Mouse (Mus musculus): Measurements from ENCODE around the gene Ggt5. TPM values are rescaled to one million over a fixed set of nuclear protein-coding genes. Genes with fewer than 3 reads are reported as not detected.
"Not testable (repeated sequence)": the region's sequence is repeated elsewhere in the genome, so short reads cannot be mapped to it uniquely, and the experiment has no call there.

Gene Ggt5
- 1 to 10 TPM; 3.4 to 4.9 (median 4.9) TPM for total RNA-seq (2022)

DNA sequence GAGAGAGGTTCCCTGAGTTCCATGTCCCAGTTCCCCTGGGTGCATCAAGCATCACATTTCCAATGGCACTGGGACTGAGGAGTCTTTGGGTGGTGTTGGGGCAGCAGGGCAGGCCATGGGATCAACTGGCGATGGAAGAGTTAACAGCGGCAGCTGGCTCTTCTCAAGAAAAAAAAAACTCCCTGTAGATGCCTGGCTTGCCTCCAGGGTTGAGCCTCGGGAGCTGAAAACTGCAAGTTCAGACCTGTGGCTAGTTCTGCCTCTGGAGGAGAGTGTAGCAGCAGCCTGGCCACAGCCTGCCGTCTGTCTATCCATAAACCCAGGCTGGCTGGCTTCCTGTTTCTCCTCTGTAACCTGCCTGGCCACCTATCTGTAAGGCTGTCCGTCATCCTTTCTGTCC lies at the start of gene Ggt5:
Ggt5 (plus strand) TSS at position 212 of the 400 bp plus-strand sequence.
- DNase-seq (ENCODE audit: low spot score), result peak; percentile 62

- no peak for DNase-seq (ENCODE audit: low spot score)
Observed at GRCm38 (mm10) chr10:75547901-75548300, 41.2 kb upstream of the Ggt5 start.

GRCm38 (mm10) chr10:75548486-75548885 lies 40.7 kb upstream of the Ggt5 start:
- DNase-seq (ENCODE audit: low spot score), result no peak

DNA sequence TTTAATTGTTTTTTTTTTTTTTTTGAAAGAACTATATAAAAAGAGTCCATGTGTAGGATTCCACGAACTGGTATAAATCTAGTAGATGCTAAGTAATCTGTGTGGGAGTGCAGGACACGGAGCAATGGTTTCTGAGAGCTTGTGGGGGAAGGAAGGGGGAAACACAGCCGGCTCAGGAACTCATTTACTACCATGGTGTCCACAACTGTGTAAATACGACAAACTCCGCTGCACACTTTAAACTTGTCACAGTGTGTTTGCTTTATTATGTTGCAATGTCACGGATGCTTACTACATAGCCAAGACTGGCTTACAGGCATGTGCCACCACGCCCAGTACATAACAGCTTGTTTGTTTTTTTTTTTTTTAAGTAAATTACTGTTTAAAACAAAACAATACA lies 39.3 kb upstream of the Ggt5 start:
- DNase-seq (ENCODE audit: low spot score), result no peak

DNA sequence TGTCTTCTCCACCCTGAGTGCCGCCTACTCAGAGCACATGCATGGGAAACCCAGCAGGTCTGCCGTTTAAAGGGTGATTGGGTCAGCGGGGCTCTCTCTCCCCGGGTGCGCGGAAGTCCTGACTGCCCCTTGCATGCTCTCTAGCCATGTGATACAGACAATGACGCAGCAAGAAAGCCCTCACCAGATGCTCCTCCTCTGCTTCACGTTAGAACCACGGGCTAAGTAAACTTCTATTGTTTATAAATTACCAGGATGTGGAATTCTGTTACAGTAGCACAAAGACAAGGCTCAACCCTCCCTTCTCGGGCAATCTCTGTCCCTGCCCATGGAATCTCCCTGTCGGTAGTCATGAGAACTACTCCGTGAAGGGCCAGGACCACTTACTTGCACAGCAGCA lies 38.0 kb upstream of the Ggt5 start:
- DNase-seq (ENCODE audit: low spot score), result no peak

GRCm38 (mm10) chr10:75552106-75552505 lies 37.0 kb upstream of the Ggt5 start:
- no peak for DNase-seq (ENCODE audit: low spot score)

DNA sequence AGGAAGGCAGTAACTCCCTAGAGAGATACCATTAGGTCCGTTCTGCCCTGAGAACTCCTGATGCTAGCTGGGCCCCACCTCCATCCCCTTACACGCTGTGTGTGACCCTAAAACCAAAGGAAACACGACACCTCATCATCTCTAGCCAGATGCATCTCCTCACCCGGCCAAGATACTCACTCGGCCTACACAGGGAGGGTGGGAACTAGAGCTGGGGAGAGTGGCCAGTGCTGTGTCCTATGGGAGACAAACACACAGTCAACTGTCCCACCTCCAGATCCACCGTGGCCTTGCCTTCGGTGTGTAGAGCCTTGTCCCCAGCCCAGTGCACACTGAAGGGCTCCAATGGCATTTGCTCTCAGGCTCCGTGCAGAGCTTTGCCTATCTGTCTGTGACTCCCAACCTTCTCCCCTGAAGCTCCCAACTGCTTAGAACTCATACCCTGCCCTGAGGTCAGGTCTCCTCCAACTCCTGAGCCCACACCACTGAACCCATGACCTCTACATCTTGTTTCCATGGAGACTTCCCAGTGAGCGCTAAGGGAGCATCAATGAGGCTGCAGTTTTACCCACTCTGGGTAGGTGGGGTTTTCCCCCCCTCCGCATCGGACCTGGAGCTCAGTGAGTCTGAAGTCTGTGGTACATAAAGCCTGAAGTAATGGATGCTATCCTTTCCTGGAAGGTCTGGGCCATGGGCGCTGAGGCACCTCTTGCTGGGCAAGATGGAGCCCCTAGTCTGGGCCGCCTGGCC lies 36.3 kb upstream of the Ggt5 start:
- no peak for DNase-seq (ENCODE audit: low spot score)

GRCm38 (mm10) chr10:75554090-75554489 lies 35.0 kb upstream of the Ggt5 start:
- DNase-seq (ENCODE audit: low spot score), result no peak

GRCm38 (mm10) chr10:75555557-75555956 lies 33.6 kb upstream of the Ggt5 start:
- DNase-seq (ENCODE audit: low spot score), result no peak

GRCm38 (mm10) chr10:75556026-75556425 lies 33.1 kb upstream of the Ggt5 start:
- DNase-seq (ENCODE audit: low spot score), result no peak

DNA sequence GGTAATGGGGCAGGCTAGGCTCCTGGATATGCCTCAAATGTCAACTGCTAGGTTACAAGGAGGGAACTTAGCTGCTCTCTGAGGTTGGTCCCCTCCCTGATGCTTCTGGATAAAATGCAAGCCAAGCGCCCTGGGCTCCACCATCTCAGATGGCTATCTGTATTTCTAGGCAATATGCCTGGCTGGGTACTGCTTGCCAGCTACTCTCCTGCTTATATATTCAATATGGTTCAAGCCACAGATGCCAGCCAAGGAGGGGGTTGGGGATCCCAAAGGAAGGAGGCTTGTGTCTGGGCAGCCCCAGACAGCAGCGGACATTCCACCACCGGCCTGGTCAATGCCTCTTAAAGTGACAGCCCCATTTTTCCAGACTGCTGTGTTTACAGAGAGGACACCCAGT lies 30.6 kb upstream of the Ggt5 start:
- no peak for DNase-seq (ENCODE audit: low spot score)

DNA sequence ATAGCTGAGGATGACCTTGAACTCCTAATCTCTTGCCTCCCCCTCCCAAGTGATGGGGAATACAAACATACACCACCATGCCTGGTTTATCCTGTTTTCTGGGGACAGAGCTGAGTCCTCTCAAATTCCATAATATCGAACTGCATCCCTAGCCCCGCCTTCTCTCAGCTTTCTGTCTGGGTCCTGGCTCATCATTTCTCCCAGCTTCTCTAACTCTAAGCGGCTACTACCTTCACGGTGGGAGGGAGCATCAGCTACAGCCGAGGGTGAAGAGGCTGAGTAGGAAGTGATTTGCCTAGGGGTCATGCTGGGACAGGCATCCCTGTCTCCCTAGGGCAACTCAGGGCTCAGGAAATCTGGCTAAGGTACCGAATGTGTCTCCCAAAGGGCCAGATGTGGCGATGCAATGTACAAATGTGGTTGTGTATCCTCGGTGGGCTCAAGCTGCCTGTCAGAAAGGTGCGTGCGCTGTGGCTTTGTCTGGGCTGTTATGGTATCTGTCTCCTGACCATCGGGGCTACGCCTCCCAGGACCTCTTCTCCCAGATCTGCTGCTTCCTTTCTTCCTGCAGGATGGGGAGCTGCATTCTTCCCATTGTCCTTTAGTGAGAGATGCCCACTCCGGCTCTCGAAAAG lies 30.0 kb upstream of the Ggt5 start:
- no peak for DNase-seq (ENCODE audit: low spot score)

GRCm38 (mm10) chr10:75559676-75560548 lies 29.2 kb upstream of the Ggt5 start, which contains the start of gene Lrrc75b:
Lrrc75b (minus strand) TSS chr10:75560330.
- DNase-seq (ENCODE audit: low spot score), result peak; percentile 20

DNA sequence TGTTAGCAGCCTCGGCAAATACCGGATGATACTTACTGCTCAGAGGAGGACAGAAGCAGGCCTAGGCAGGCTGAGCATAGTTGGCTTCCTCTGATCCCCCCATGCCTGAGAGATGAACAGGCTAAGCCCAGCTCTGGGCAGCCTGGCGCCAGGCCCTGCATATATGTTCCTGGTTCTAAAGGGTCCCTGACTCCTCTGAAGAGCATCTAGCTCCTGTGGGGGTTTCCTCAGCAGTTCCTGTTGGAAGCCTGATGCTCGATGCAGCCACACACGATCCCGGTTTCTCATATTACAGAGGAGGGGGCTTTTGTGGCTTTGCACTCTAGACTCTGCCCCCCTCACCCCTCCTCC lies 28.6 kb upstream of the Ggt5 start:
- DNase-seq (ENCODE audit: low spot score), result no peak

GRCm38 (mm10) chr10:75561071-75561654 lies 28.0 kb upstream of the Ggt5 start, which contains the start of gene Ggt1:
Ggt1 (plus strand) TSS chr10:75561604.
- DNase-seq (ENCODE audit: low spot score), result no peak

- no peak for DNase-seq (ENCODE audit: low spot score)
Observed at GRCm38 (mm10) chr10:75562596-75562995, 26.5 kb upstream of the Ggt5 start.

- no peak for DNase-seq (ENCODE audit: low spot score)
Observed at GRCm38 (mm10) chr10:75564687-75565265, 24.4 kb upstream of the Ggt5 start.

GRCm38 (mm10) chr10:75565436-75565835 lies 23.7 kb upstream of the Ggt5 start:
- no peak for DNase-seq (ENCODE audit: low spot score)

DNA sequence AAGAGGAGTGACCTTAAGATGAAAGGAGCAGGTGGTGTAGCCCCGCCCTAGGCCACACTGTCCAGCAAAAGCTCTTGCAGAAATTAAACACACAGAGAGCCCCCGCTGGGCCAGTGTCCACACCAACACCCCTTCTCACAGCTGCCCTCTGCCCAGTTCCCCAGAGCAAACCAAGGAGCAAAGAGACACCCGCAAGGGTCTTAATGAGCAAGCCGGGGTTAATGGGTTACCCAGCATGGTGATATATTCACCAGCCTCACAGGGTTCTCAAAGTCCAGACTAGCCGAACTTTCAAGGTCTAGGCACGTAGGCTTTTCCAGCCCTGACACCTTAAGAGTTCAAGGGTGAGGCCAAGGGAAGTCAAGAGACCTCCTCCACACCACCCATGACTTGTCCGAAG lies 23.2 kb upstream of the Ggt5 start:
- no peak for DNase-seq (ENCODE audit: low spot score)

DNA sequence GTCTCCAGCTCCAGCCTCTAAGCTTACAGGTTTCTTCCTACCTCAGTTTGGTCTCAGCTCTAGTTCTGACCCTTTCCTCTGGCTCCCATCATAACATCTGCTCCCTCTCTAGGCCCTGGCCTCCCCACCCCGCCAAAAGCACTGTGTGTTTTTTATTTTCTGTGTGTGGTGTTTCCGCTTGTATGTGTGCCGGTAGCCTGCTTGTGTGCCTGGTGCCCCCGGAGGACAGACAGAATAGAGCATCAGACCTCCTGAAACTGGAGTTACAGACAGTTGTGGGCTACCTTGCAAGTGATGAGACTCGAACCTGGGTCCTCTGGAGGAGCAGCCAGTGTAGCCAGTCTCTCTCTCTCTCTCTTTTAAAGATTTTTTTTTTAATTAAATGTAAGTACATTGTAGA lies 22.8 kb upstream of the Ggt5 start:
- no peak for DNase-seq (ENCODE audit: low spot score)

GRCm38 (mm10) chr10:75566765-75567164 lies 22.4 kb upstream of the Ggt5 start:
- not testable (repeated sequence) for DNase-seq (ENCODE audit: low spot score)

- no peak for DNase-seq (ENCODE audit: low spot score)
Observed at GRCm38 (mm10) chr10:75568029-75568428, 21.1 kb upstream of the Ggt5 start.
